ENCODE assay signal across 22 mouse cellular contexts in genomic region chr1:154831269-154832167, GRCm38 (mm10). TPM values are rescaled to one million over a fixed set of nuclear protein-coding genes. Genes with fewer than 3 reads are reported as not detected.
A peak's percentile ranks its signal among the peaks of the same experiment; 100 is the strongest.
DNase-seq lines count a peak whose midpoint lies in the region; ATAC-seq and TF ChIP-seq lines count a peak whose summit lies in the region.
"Had no signal": no experiment of that assay in that cellular context is flagged by ENCODE, and none has a peak within 500 bp of the region (broad histone marks: within the 10 kb centered on the region; RNA-seq: fewer than 3 reads in every experiment).

No protein-coding gene starts in this region.

- 60% methylated on average over 10 of the region's 10 CpGs for WGBS in forebrain, embryonic 16.5 days
- 82% methylated on average over 10 of the region's 10 CpGs for WGBS in forebrain, embryonic 10.5 days
- WGBS in neural tube, embryonic 12.5 days: 36% methylated on average over 10 of the region's 10 CpGs
- WGBS in hindbrain, embryonic 16.5 days: 33% methylated on average over 10 of the region's 10 CpGs
- 32% methylated on average over 10 of the region's 10 CpGs for WGBS in midbrain, postnatal 0 days

- no peaks in the 10 kb centered on the region for H3K27me3 ChIP-seq in forebrain, embryonic 16.5 days (replicated peaks; ENCODE audit: control insufficient read depth, insufficient read depth, low read length)
- no peaks in the 10 kb centered on the region for H3K27me3 ChIP-seq in forebrain, embryonic 10.5 days (ENCODE audit: poor library complexity, severe bottlenecking)
- H3K27me3 ChIP-seq in neural tube, embryonic 12.5 days (replicated peaks): no peaks in the 10 kb centered on the region
- no peaks in the 10 kb centered on the region for H3K27me3 ChIP-seq in hindbrain, embryonic 16.5 days (replicated peaks; ENCODE audit: control insufficient read depth, insufficient read depth, low read length)
- H3K27me3 ChIP-seq in midbrain, postnatal 0 days (ENCODE audit: insufficient read depth, low read length): no peaks in the 10 kb centered on the region
- H3K27me3 ChIP-seq: megakaryocyte, embryonic 14.5 days had no signal

- ATAC-seq in forebrain, embryonic 16.5 days: peak; percentile 52; the same call in 1 of the 2 replicates
- peak; percentile 58; the same call in 1 of the 2 replicates for ATAC-seq in neural tube, embryonic 12.5 days (ENCODE audit: low FRiP score, low read depth)
- peak; percentile 65 for ATAC-seq in hindbrain, embryonic 16.5 days
- no peak for ATAC-seq in midbrain, postnatal 0 days (ENCODE audit: low FRiP score)

- H3K36me3 ChIP-seq in forebrain, embryonic 16.5 days (ENCODE audit: control insufficient read depth, insufficient read depth): no peaks in the 10 kb centered on the region
- no peaks in the 10 kb centered on the region for H3K36me3 ChIP-seq in forebrain, embryonic 10.5 days (replicated peaks)
- H3K36me3 ChIP-seq in neural tube, embryonic 12.5 days: no peaks in the 10 kb centered on the region
- H3K36me3 ChIP-seq in hindbrain, embryonic 16.5 days (ENCODE audit: control insufficient read depth, insufficient read depth, low read length): no peaks in the 10 kb centered on the region
- H3K36me3 ChIP-seq in midbrain, postnatal 0 days (ENCODE audit: insufficient read depth, low read length): no peaks in the 10 kb centered on the region
- H3K36me3 ChIP-seq: limb, embryonic 10.5 days had no signal

- no peak for DNase-seq in forebrain, embryonic 10.5 days (ENCODE audit: extremely low spot score, low spot score)
- no peak for DNase-seq in neural tube, embryonic 10.5 days (ENCODE audit: extremely low spot score, low spot score)
- peak; percentile 33 for DNase-seq in midbrain, postnatal 0 days (ENCODE audit: low spot score)
- no peak for DNase-seq in left cerebral cortex, adult 9 months (ENCODE audit: low spot score in 2 of 2)
- DNase-seq in adrenal gland, adult 8-10 months: no peak
- DNase-seq: B cell, adult 2 months; cerebellum, adult 9-10 months; heart, postnatal 10 days; kidney, adult 2 months; kidney, postnatal 25 days; lung, adult 18-20 months; lung, postnatal 14 days; spleen, adult 18-20 months; thymus, postnatal 4 days had no signal

- TF ChIP-seq CTCF in midbrain, postnatal 0 days (IDR thresholded peaks at IDR 0.05): no peak

- H3K27ac ChIP-seq in forebrain, embryonic 16.5 days (ENCODE audit: low read length): no peak overlapping the region
- H3K27ac ChIP-seq in forebrain, embryonic 10.5 days: no peak overlapping the region
- H3K27ac ChIP-seq in neural tube, embryonic 12.5 days: no peak overlapping the region
- no peak overlapping the region for H3K27ac ChIP-seq in hindbrain, embryonic 16.5 days (ENCODE audit: low read depth, low read length)
- H3K27ac ChIP-seq in midbrain, postnatal 0 days (ENCODE audit: low read depth, low read length): no peak overlapping the region
- H3K27ac ChIP-seq: left cerebral cortex, adult 2 months; limb, embryonic 10.5 days had no signal

- H3K9me3 ChIP-seq in forebrain, embryonic 16.5 days (ENCODE audit: control insufficient read depth, low read length): no peaks in the 10 kb centered on the region
- no peaks in the 10 kb centered on the region for H3K9me3 ChIP-seq in forebrain, embryonic 10.5 days
- H3K9me3 ChIP-seq in neural tube, embryonic 12.5 days: no peaks in the 10 kb centered on the region
- no peaks in the 10 kb centered on the region for H3K9me3 ChIP-seq in hindbrain, embryonic 16.5 days (ENCODE audit: control insufficient read depth, low read length)
- H3K9me3 ChIP-seq in midbrain, postnatal 0 days (ENCODE audit: low read length): no peaks in the 10 kb centered on the region
- H3K9me3 ChIP-seq: limb, embryonic 10.5 days had no signal

- H3K9ac ChIP-seq in forebrain, embryonic 16.5 days (replicated peaks; ENCODE audit: low read depth, low read length): no peak overlapping the region
- no peak overlapping the region for H3K9ac ChIP-seq in neural tube, embryonic 12.5 days
- H3K9ac ChIP-seq in hindbrain, embryonic 16.5 days (ENCODE audit: low read depth, low read length): no peak overlapping the region
- H3K9ac ChIP-seq in midbrain, postnatal 0 days (replicated peaks; ENCODE audit: low read length, poor library complexity, severe bottlenecking): no peak overlapping the region

- no peak overlapping the region for H3K4me2 ChIP-seq in forebrain, embryonic 16.5 days (ENCODE audit: low read length)
- no peak overlapping the region for H3K4me2 ChIP-seq in neural tube, embryonic 12.5 days (replicated peaks)
- H3K4me2 ChIP-seq in hindbrain, embryonic 16.5 days (ENCODE audit: low read length): no peak overlapping the region
- no peak overlapping the region for H3K4me2 ChIP-seq in midbrain, postnatal 0 days (ENCODE audit: low read depth, low read length, poor library complexity, severe bottlenecking)
- H3K4me2 ChIP-seq: heart, embryonic 11.5 days had no signal

- no peak overlapping the region for H3K4me3 ChIP-seq in forebrain, embryonic 16.5 days (replicated peaks; ENCODE audit: low read length)
- H3K4me3 ChIP-seq in forebrain, embryonic 10.5 days: no peak overlapping the region
- no peak overlapping the region for H3K4me3 ChIP-seq in neural tube, embryonic 12.5 days
- H3K4me3 ChIP-seq in hindbrain, embryonic 16.5 days (ENCODE audit: low read length): no peak overlapping the region
- no peak overlapping the region for H3K4me3 ChIP-seq in midbrain, postnatal 0 days (ENCODE audit: low read depth, low read length)
- H3K4me3 ChIP-seq: left cerebral cortex, adult 2 months; limb, embryonic 10.5 days; megakaryocyte, embryonic 14.5 days; myocyte had no signal

- peaks cover 5% of the 10 kb centered on the region; the same call in 1 of the 2 replicates for H3K4me1 ChIP-seq in forebrain, embryonic 16.5 days (replicated peaks; ENCODE audit: control insufficient read depth, insufficient read depth, low read length)
- peaks cover 10% of the 10 kb centered on the region for H3K4me1 ChIP-seq in forebrain, embryonic 10.5 days
- H3K4me1 ChIP-seq in neural tube, embryonic 12.5 days: peaks cover 6% of the 10 kb centered on the region; the same call in 1 of the 2 replicates
- H3K4me1 ChIP-seq in hindbrain, embryonic 16.5 days (ENCODE audit: control insufficient read depth, insufficient read depth, low read depth, low read length): no peaks in the 10 kb centered on the region; the same call in 1 of the 2 replicates
- H3K4me1 ChIP-seq in midbrain, postnatal 0 days (ENCODE audit: insufficient read depth, low read length): no peaks in the 10 kb centered on the region
- H3K4me1 ChIP-seq: megakaryocyte, embryonic 14.5 days had no signal

RNA-seq across cellular contexts. Expression of gene Cacna1e, which starts 52.8 kb away (rescaled TPM):
- polyA plus RNA-seq in forebrain, embryonic 16.5 days (2015; fragmentation: Nextera tagmentation; extraction: Ambion mirVana): 12.0 and 18.9 TPM in 2 replicates
- 0.46 and 0.57 TPM in 2 replicates for polyA plus RNA-seq in forebrain, embryonic 10.5 days (2016; fragmentation: Nextera tagmentation; extraction: Ambion mirVana)
- polyA plus RNA-seq in neural tube, embryonic 12.5 days (2016; fragmentation: Nextera tagmentation; extraction: Ambion mirVana): 7.1 and 7.8 TPM in 2 replicates
- polyA plus RNA-seq in hindbrain, embryonic 16.5 days (2015; fragmentation: Nextera tagmentation; extraction: Ambion mirVana): 13.5 and 14.0 TPM in 2 replicates
- 68.4 and 76.9 TPM in 2 replicates for total RNA-seq in midbrain, postnatal 0 days (2014; rRNA removed)
- polyA plus RNA-seq in midbrain, postnatal 0 days (2015; fragmentation: Nextera tagmentation; extraction: Ambion mirVana): 7.6 and 10.3 TPM in 2 replicates
- total RNA-seq in adrenal gland, adult 8-10 months (2022): under 1 TPM; 0.12 to 0.78 (median 0.50) TPM
- polyA plus RNA-seq: myocyte had no signal
